Mouse (Mus musculus) brain, embryonic 14.5 days (tissue): ENCODE data around the gene Plk5.

Source experiments
- CTCF ChIP-seq: fragments of 200-500 bp; IDR thresholded peaks from 2 replicates; pipeline ENCODE4 v1.5.1; 2012; ENCODE audit warnings: inconsistent platforms, mild to moderate bottlenecking, moderate library complexity, borderline replicate concordance; ENCODE audit not compliant: insufficient read depth, insufficient read length; ENCODE audit errors: extremely low read depth
- POLR2A ChIP-seq: fragments of 200-500 bp; IDR thresholded peaks from 2 replicates; pipeline ENCODE4 v1.6.1; 2012; ENCODE audit warnings: mild to moderate bottlenecking, inconsistent platforms, borderline replicate concordance; ENCODE audit not compliant: poor library complexity, insufficient read depth, insufficient read length, severe bottlenecking; ENCODE audit errors: extremely low read depth

DNA sequence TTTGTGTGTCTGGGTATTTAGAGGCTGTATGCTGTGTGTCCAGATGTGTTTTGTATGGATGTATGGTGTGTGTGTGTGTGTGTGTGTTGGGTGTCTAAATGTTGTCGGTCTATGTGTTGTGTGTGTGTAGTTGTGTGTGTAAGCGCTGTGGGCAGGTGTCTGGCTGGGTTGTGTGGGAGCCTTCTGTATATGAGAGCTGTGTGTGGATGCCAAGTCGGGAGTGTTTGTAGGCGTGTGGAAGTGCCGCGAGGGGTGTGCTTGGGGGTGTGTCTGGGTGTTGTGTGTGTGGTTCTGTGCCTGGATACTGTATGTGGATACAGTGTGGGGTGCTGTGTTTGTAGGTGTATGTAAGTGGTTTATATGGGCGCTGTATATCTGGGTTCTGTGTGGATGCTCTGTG, 1.1 kb downstream of the Plk5 start:
- TF ChIP-seq CTCF (no peak), POLR2A (no peak)
